Mouse (Mus musculus) heart, postnatal 0 days (tissue): Measurements from ENCODE around the gene Kifc5b. TPM values are rescaled to one million over a fixed set of nuclear protein-coding genes. Genes with fewer than 3 reads are reported as not detected.

Source experiments
- ATAC-seq: fragments of 200-750 bp; cut with Nextera tagmentation; 2 replicates; pipeline ENCODE4 v1.8.0; 2017; ENCODE audit warnings: low read depth, moderate number of reproducible peaks, moderate library complexity; ENCODE audit not compliant: insufficient read depth
- DNase-seq: peaks from one replicate; pipeline ENCODE4 v3.0.0-alpha.2; 2016; ENCODE audit warnings: low spot score
- H3K27ac ChIP-seq: fragments of 300-500 bp; sonication (generic); 2 replicates; pipeline ENCODE4 v1.5.1; 2014; ENCODE audit warnings: low read depth, mild to moderate bottlenecking
- H3K27me3 ChIP-seq: fragments of 300-500 bp; sonication (generic); 2 replicates; pipeline ENCODE4 v1.6.1; 2014; ENCODE audit warnings: low read length, mixed read lengths; ENCODE audit not compliant: control insufficient read depth, insufficient read depth
- H3K36me3 ChIP-seq: fragments of 300-500 bp; sonication (generic); replicated peaks from 2 replicates; pipeline ENCODE4 v1.6.1; 2014; ENCODE audit warnings: low read length, mixed read lengths; ENCODE audit not compliant: control insufficient read depth, insufficient read depth
- H3K4me1 ChIP-seq: fragments of 300-500 bp; sonication (generic); 2 replicates; pipeline ENCODE4 v1.6.1; 2014; ENCODE audit warnings: antibody characterized with exemption; ENCODE audit not compliant: control insufficient read depth, insufficient read depth
- H3K4me2 ChIP-seq: fragments of 300-500 bp; sonication (generic); 2 replicates; pipeline ENCODE4 v1.6.1; 2014; ENCODE audit warnings: low read depth, mild to moderate bottlenecking, low read length, moderate library complexity
- H3K4me3 ChIP-seq: fragments of 300-500 bp; sonication (generic); 2 replicates; pipeline ENCODE4 v1.5.1; 2014; ENCODE audit warnings: low read depth, low read length
- H3K9ac ChIP-seq: fragments of 300-500 bp; sonication (generic); replicated peaks from 2 replicates; pipeline ENCODE4 v1.6.1; 2014; ENCODE audit warnings: low read depth, low read length, mixed read lengths
- H3K9me3 ChIP-seq: fragments of 300-500 bp; sonication (generic); replicated peaks from 2 replicates; pipeline ENCODE4 v1.6.1; 2016; ENCODE audit warnings: low read length; ENCODE audit not compliant: control insufficient read depth
- CTCF ChIP-seq: IDR thresholded peaks from 2 replicates; pipeline ENCODE4 v1.5.1; 2016; ENCODE audit warnings: antibody characterized with exemption, control low read depth, low read depth
- EP300 ChIP-seq: IDR thresholded peaks from 2 replicates; pipeline ENCODE4 v1.6.1; 2016; ENCODE audit warnings: antibody characterized with exemption, low read depth
- WGBS: fragments of 180-500 bp; shearing (Covaris S2); extraction: QIAGEN DNeasy Blood & Tissue Kit; methylation state at CpG from one replicate; pipeline ENCODE4 v1.1.7; 2014; 5-methylcytosine and 5-hydroxymethylcytosine counted together
- polyA plus RNA-seq: library from polyadenylated mRNA; unstranded; fragments of >200 nt; fragmentation: Nextera tagmentation; extraction: Ambion mirVana; gene quantifications from 2 replicates; pipeline ENCODE4 v1.2.1, GENCODE M21; 2015
- total RNA-seq: library from RNA; depleted of rRNA; stranded (reverse); fragments of >200 nt; gene quantifications from 2 replicates; pipeline ENCODE4 v1.2.3, GENCODE M21; 2014; ENCODE audit warnings: low replicate concordance

The Kifc5b gene
- total and polyA plus RNA-seq, 2 experiments from 2014 or later, result 0.93 to 4.5 TPM

- peak; percentile 22 for DNase-seq
- H3K4me2 ChIP-seq, result peak overlapping the region; percentile 100
- peaks cover 34% of the 10 kb centered on the region for H3K4me1 ChIP-seq
- H3K9me3 ChIP-seq, result no peaks in the 10 kb centered on the region
- H3K27ac ChIP-seq, result peak overlapping the region; percentile 22; the same call in 1 of the 2 replicates
- no peak for TF ChIP-seq EP300
- TF ChIP-seq CTCF, result no peak
- peak overlapping the region; percentile 77 for H3K4me3 ChIP-seq
- no peak for ATAC-seq
- H3K27me3 ChIP-seq, result no peaks in the 10 kb centered on the region
- H3K36me3 ChIP-seq, result no peaks in the 10 kb centered on the region
- H3K9ac ChIP-seq, result peak overlapping the region; percentile 72
- WGBS, result 1% methylated on average over 46 of the region's 87 CpGs
Measured at GRCm38 (mm10) chr17:26948316-26949050, 31.6 kb downstream of the Kifc5b start.

GRCm38 (mm10) chr17:26949051-26949577, 32.2 kb downstream of the Kifc5b start:
- Histone ChIP-seq H3K4me3 (peak overlapping the region; percentile 77), H3K27ac (0 out of 2 replicates have a peak overlapping the region, but pooled peaks have one; percentile 15), H3K4me1 (peaks cover 39% of the 10 kb centered on the region), H3K27me3 (no peaks in the 10 kb centered on the region), H3K9ac (peak overlapping the region; percentile 72), H3K9me3 (no peaks in the 10 kb centered on the region), H3K36me3 (no peaks in the 10 kb centered on the region), H3K4me2 (peak overlapping the region; percentile 100)
- TF ChIP-seq EP300 (no peak), CTCF (peak; percentile 40)
- no peak for DNase-seq
- WGBS, result 31% methylated on average over 9 of the region's 14 CpGs
- peak; percentile 21 for ATAC-seq

GRCm38 (mm10) chr17:26949866-26950265, 33.0 kb downstream of the Kifc5b start:
- no peak overlapping the region for H3K4me3 ChIP-seq
- H3K9ac ChIP-seq, result no peak overlapping the region
- no peak for TF ChIP-seq CTCF
- no peak for TF ChIP-seq EP300
- ATAC-seq, result no peak
- no peak for DNase-seq
- no peaks in the 10 kb centered on the region for H3K27me3 ChIP-seq
- H3K9me3 ChIP-seq, result no peaks in the 10 kb centered on the region
- H3K4me1 ChIP-seq, result peaks cover 44% of the 10 kb centered on the region
- 0 out of 2 replicates have a peak overlapping the region, but pooled peaks have one; percentile 15 for H3K27ac ChIP-seq
- 61% methylated on average over 5 of the region's 5 CpGs for WGBS
- no peaks in the 10 kb centered on the region for H3K36me3 ChIP-seq
- no peak overlapping the region for H3K4me2 ChIP-seq

- Histone ChIP-seq H3K36me3 (no peaks in the 10 kb centered on the region), H3K9me3 (no peaks in the 10 kb centered on the region), H3K27ac (no peak overlapping the region), H3K4me1 (peaks cover 48% of the 10 kb centered on the region), H3K9ac (no peak overlapping the region), H3K27me3 (no peaks in the 10 kb centered on the region), H3K4me3 (peak overlapping the region; percentile 31), H3K4me2 (peak overlapping the region; percentile 57)
- 46% methylated on average over 7 of the region's 7 CpGs for WGBS
- ATAC-seq, result no peak
- DNase-seq, result no peak
- TF ChIP-seq EP300 (no peak), CTCF (no peak)
Measured at GRCm38 (mm10) chr17:26950560-26951288, 33.8 kb downstream of the Kifc5b start.

GRCm38 (mm10) chr17:26951406-26951805, 34.5 kb downstream of the Kifc5b start:
- peaks cover 48% of the 10 kb centered on the region for H3K4me1 ChIP-seq
- no peaks in the 10 kb centered on the region for H3K36me3 ChIP-seq
- DNase-seq (peak; percentile 52), ATAC-seq (peak; percentile 37; the same call in 1 of the 2 replicates)
- H3K27me3 ChIP-seq, result no peaks in the 10 kb centered on the region
- no peak overlapping the region for H3K27ac ChIP-seq
- H3K9ac ChIP-seq, result peak overlapping the region; percentile 31; the same call in 1 of the 2 replicates
- no peaks in the 10 kb centered on the region for H3K9me3 ChIP-seq
- WGBS, result 6% methylated on average over 11 of the region's 11 CpGs
- peak overlapping the region; percentile 31 for H3K4me3 ChIP-seq
- TF ChIP-seq CTCF (no peak), EP300 (no peak)
- peak overlapping the region; percentile 57 for H3K4me2 ChIP-seq
